Mouse (Mus musculus): ENCODE data around the gene Cyp27a1. TPM values are rescaled to one million over a fixed set of nuclear protein-coding genes. Genes with fewer than 3 reads are reported as not detected.

The Cyp27a1 gene
- total RNA-seq, 2 experiments from 2014 or later = 1.9 TPM; not detected in 1

DNA sequence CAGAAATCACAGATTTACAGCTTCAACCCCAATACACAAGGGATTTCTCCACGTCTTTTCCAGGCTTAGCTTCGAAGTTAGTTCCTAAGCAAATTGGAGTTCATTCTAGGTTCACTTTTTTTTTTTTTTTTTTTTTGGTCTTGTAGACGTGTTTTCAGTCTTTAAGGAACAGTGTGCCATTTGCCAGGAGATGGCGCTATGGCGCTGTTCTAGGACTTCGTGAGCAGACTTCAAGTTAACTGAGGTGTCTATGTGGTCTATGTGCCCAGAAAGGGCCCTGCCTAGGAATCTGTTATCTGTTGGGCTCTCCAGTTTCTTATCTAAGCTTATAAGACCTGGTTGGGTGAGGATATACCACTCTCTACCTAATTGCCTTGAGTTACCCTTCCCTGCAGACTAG lies 49.7 kb downstream of the Cyp27a1 start:
- peak; percentile 80 for ATAC-seq (replicated peaks; ENCODE audit: low FRiP score, low TSS enrichment, poor library complexity, severe bottlenecking)

DNA sequence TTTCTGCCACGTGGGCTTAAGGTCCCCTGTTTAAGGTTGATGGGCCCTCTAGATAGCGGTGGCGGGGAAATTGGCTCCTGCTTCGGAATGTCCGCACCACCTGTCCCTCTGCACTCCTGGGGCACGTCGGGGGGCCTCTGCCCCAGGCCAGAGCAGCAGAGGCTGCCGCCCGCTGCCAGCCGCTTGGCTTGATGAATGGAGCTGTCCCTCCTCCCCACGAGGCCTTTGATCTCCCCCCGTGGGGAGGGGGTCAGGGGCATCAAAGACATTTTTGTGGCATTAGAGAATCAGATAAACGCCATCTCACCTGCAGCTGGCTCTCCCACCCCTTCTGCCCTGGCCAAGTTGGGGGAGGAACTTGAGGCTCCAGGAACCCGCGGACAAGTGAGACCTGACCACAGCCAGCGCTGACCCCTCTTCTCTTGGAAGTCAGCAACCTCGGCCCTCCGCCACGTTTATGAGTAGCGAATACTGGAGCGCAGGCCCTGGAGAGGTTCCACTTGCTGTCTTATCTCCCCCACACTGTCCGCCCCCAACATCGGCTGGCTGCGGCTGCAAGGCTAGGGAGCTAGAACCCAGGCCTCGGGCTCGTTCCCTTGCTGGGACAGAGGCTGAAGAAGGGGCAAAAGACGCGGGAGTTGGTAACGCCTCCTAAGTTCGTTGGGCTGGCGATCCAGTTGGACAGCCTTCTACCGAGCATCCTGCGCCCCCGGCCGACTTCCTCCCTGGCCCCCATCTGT lies 57.5 kb downstream of the Cyp27a1 start:
- no peak for ATAC-seq (replicated peaks; ENCODE audit: low FRiP score, low TSS enrichment, poor library complexity, severe bottlenecking)

DNA sequence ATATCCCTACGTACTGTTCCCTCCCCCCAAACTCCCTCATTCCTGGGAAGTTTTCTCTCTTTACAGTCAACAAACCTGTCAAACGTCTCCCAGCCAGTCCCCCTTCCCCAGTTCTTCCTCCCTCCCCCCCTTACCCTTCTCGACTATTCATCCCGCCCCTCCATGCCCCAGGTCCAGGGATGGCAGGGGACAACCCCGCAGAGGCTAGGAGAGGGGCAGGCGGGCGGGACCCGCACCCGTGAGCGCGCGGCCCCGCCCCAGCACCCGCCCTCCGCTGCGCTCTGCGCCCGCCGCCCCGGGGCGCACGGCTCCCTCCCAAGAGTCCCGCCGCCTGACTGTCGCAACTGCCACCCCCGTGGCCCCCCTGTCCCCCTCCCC lies 58.1 kb downstream of the Cyp27a1 start:
- no peak for ATAC-seq (replicated peaks; ENCODE audit: low FRiP score, low TSS enrichment, poor library complexity, severe bottlenecking)

DNA sequence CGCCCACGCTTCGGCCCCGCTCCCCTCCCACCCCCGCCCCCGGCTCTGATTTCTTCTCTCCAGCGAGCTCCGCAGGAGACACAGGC lies 58.3 kb downstream of the Cyp27a1 start, which contains the start of gene Wnt6:
Gene Wnt6, plus strand, starts transcription at position 48 of the 86 bp plus-strand sequence.
- no peak for ATAC-seq (replicated peaks; ENCODE audit: low FRiP score, low TSS enrichment, poor library complexity, severe bottlenecking)

DNA sequence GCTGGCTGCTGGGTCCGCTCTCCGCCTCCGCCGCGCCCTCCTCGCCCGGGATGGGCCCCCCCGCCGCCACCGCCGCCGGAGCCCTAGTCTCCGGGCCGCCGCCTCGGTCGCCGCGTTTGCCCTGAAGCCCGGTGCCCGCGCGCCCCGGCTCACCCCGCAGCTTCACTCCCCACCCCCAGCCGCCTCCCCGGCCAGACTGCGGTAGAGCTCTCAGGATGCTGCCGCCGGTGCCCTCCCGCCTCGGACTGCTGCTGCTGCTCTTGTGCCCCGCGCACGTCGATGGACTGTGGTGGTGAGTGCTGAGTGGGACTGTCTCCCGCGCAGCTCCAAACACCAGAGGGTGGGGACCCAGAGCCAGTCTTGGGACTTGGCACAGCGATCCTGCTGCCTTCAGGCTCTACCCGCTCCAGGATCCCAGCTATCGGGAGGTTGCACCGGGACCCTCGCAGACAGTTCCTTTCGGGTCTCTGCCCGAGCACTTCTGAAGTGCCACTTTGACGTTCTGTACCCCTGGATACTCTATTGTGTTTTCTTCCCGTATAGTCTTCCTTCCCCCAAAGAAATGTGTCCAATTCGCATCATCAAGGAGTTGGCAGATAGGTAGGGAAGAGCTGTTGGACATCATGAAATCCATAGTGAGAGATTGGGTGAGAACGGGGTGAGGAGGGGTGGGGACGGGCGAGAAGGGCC lies 58.7 kb downstream of the Cyp27a1 start:
- ATAC-seq (replicated peaks; ENCODE audit: low FRiP score, low TSS enrichment, poor library complexity, severe bottlenecking) = no peak

DNA sequence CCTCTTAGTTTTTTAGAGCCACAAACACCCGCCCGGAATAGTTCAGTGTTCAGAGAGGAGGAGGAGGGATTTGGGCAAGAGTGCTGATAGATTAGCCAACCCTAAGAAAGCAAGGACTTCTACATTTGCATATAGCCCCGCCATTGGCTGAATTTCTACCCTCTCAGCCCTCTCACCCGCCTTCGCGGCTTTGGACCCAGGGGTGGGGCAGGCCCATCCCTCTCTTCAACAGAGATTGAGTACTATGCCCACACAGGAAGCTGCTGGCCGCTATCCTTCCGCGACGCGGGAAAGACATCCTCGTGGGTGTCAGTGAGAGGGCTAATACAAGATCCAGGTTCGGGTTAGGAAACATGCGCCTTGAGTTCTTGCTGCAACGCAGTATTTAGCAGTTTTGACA lies 59.8 kb downstream of the Cyp27a1 start:
- ATAC-seq (replicated peaks; ENCODE audit: low FRiP score, low TSS enrichment, poor library complexity, severe bottlenecking) = peak; percentile 97

DNA sequence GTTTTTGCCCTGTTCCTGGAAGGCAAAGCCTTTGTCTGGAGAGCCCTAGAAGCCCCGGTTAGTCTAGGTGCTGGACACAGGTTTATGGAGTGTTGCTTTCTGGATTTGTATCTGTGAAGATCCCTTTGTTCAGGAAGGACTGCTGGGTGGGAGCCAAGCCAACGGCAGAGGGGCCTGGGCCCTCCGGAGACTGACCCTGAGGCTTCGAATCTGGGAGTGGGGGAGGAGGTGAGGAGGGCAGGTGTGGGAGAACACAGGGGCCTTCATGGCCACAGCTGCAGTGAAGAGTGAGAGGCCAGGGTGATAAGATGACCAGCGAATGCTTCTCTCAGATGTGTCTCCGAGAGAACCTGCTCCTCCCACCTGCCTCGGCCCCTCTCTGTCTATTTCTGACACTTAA lies 60.7 kb downstream of the Cyp27a1 start:
- ATAC-seq (replicated peaks; ENCODE audit: low FRiP score, low TSS enrichment, poor library complexity, severe bottlenecking) = no peak

DNA sequence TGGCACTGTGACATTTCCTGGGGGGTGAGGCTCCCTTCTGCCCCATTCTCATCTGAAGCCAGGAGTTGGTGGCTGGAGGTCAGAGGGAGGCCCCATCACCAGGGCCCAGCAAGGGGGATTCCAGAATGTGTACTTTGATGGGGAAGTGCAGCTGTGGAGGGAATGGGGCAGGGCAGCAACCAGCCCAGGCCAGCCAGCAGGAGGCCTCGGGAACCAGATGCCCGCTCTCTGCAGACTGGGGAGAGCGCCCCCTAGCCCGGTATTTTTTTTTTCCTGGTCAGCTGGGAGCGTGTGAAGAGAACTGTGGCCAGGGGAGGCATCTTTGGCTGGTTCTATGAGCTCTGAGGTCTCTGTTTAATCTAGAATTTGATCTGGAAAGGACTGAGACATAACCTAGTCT lies 62.4 kb downstream of the Cyp27a1 start:
- no peak for ATAC-seq (replicated peaks; ENCODE audit: low FRiP score, low TSS enrichment, poor library complexity, severe bottlenecking)

DNA sequence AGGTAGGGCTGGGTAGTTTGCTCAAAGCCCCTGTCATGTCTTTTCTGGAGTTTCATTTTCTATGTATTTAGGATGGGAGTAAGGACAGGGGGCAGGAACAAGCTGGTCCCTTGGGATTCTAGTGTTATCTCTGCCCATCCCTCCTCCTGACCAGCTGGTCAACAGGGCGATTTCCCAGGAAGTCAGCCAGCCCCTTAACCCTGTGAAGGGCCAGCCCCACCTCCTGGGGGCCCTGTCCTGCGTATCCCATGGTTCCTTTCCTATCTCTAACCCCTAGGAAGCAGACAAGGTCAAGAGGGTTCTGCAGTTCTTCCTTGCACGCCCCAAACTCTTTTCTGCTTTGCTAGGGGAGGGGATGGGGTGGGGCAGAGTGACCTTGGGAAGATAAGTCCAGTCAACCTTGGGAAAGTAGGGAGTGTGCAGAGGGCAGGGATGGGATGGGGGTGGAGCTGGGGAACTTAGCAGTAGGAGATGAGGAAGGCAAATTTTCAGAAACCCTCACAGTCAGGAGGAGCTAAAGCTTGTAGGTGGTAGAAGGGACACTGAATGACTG lies 65.6 kb downstream of the Cyp27a1 start:
- ATAC-seq (replicated peaks; ENCODE audit: low FRiP score, low TSS enrichment, poor library complexity, severe bottlenecking) = no peak

DNA sequence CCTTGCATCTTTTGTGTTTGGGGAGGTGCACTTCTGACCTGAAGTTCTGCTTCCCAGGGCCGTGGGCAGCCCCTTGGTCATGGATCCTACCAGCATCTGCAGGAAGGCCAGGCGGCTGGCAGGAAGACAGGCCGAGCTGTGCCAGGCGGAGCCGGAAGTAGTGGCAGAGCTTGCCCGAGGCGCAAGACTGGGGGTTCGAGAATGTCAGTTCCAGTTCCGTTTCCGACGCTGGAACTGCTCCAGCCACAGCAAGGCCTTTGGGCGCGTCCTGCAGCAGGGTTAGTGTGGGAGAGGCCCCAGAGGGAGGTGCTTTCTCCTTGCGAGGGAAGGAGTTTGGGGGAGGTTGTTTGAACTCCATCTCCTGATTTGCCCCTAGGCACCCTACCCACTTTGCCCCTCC lies 68.7 kb downstream of the Cyp27a1 start:
- no peak for ATAC-seq (replicated peaks; ENCODE audit: low FRiP score, low TSS enrichment, poor library complexity, severe bottlenecking)

DNA sequence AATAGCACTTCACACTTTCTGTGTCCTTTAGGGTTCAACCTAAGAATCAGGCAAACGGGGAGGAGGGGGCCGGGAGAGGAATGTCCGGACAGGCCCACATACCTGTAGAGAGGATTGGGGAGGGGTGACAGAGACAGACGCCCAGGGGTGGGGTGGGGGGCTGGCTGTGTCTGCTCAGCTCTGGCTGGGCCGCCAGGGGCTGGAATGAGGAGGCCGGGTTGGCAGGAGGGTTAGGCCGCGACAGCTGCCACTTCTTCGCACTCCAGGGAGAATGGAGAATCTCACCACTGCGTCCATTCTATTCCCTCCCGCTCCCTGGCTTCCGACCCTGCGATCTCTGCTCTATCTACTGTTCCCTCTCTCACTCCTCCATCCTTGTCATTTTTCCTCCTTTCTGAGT lies 70.2 kb downstream of the Cyp27a1 start:
- ATAC-seq (replicated peaks; ENCODE audit: low FRiP score, low TSS enrichment, poor library complexity, severe bottlenecking) = no peak

DNA sequence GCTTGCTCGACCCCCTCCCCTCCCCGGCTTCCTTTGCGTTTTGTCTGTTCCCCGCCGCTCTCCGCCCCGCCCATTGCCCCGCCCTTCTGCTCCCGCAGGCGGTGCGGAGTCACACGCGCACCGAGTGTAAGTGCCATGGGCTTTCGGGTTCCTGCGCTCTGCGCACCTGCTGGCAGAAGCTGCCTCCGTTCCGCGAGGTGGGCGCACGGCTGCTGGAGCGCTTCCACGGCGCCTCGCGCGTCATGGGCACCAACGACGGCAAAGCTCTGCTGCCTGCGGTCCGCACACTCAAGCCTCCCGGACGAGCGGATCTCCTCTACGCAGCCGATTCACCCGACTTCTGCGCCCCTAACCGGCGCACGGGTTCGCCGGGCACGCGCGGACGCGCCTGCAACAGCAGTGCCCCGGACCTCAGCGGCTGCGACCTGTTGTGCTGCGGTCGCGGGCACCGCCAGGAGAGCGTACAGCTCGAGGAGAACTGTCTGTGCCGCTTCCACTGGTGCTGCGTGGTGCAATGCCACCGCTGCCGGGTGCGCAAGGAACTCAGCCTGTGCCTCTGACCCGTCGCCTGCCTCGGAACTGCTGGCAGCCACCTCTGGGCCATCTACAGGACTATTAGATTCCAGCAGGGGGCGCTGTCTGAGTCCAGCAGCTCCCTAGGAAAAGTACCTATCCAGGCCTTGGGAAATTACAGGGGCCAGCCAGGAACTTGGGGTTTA lies 70.8 kb downstream of the Cyp27a1 start:
- peak; percentile 20; the same call in 1 of the 2 replicates for ATAC-seq (replicated peaks; ENCODE audit: low FRiP score, low TSS enrichment, poor library complexity, severe bottlenecking)

Other genes starting within 250 kb of the Cyp27a1 start
- gene Cnot9, start 207.5 kb upstream of the Cyp27a1 start, total RNA-seq (2014; fragmentation: Nextera tagmentation) = 65.5 and 83.3 TPM in 2 replicates
- gene Cnot9, start 207.5 kb upstream of the Cyp27a1 start, total RNA-seq (2017) = 122 and 130 TPM in 2 replicates
- not detected in 2 replicates for gene Plcd4, start 170.7 kb upstream of the Cyp27a1 start, total RNA-seq (2014; fragmentation: Nextera tagmentation)
- gene Plcd4, start 170.7 kb upstream of the Cyp27a1 start, total RNA-seq (2017) = 0.33 TPM in 1 of 2 replicates, not detected in the other
- gene Usp37, start 169.3 kb upstream of the Cyp27a1 start, total RNA-seq (2014; fragmentation: Nextera tagmentation) = 31.1 and 40.1 TPM in 2 replicates
- 39.9 and 70.7 TPM in 2 replicates for gene Usp37, start 169.3 kb upstream of the Cyp27a1 start, total RNA-seq (2017)
- 26.5 and 29.8 TPM in 2 replicates for gene Zfp142, start 125.3 kb upstream of the Cyp27a1 start, total RNA-seq (2014; fragmentation: Nextera tagmentation)
- gene Zfp142, start 125.3 kb upstream of the Cyp27a1 start, total RNA-seq (2017) = 12.3 and 13.8 TPM in 2 replicates
- gene Bcs1l, start 125.3 kb upstream of the Cyp27a1 start, total RNA-seq (2014; fragmentation: Nextera tagmentation) = 27.8 and 29.7 TPM in 2 replicates
- gene Bcs1l, start 125.3 kb upstream of the Cyp27a1 start, total RNA-seq (2017) = 14.4 and 21.1 TPM in 2 replicates
- 38.6 and 49.9 TPM in 2 replicates for gene Rnf25, start 112.2 kb upstream of the Cyp27a1 start, total RNA-seq (2014; fragmentation: Nextera tagmentation)
- gene Rnf25, start 112.2 kb upstream of the Cyp27a1 start, total RNA-seq (2017) = 22.7 and 26.5 TPM in 2 replicates
- 0.20 and 0.82 TPM in 2 replicates for gene Stk36, start 112.1 kb upstream of the Cyp27a1 start, total RNA-seq (2014; fragmentation: Nextera tagmentation)
- gene Stk36, start 112.1 kb upstream of the Cyp27a1 start, total RNA-seq (2017) = not detected in 2 replicates
- gene Ttll4, start 51.8 kb upstream of the Cyp27a1 start, total RNA-seq (2014; fragmentation: Nextera tagmentation) = 46.8 and 55.5 TPM in 2 replicates
- gene Ttll4, start 51.8 kb upstream of the Cyp27a1 start, total RNA-seq (2017) = 19.8 and 38.2 TPM in 2 replicates
- not detected in 2 replicates for gene Prkag3, start 35.6 kb downstream of the Cyp27a1 start, total RNA-seq (2014; fragmentation: Nextera tagmentation)
- gene Prkag3, start 35.6 kb downstream of the Cyp27a1 start, total RNA-seq (2017) = not detected in 2 replicates
- gene Wnt6, start 58.3 kb downstream of the Cyp27a1 start, total RNA-seq (2014; fragmentation: Nextera tagmentation) = not detected in 2 replicates
- gene Wnt6, start 58.3 kb downstream of the Cyp27a1 start, total RNA-seq (2017) = not detected in 2 replicates
- not detected in 2 replicates for gene Wnt10a, start 77.9 kb downstream of the Cyp27a1 start, total RNA-seq (2014; fragmentation: Nextera tagmentation)
- gene Wnt10a, start 77.9 kb downstream of the Cyp27a1 start, total RNA-seq (2017) = not detected in 2 replicates
- not detected in 2 replicates for gene Cdk5r2, start 141.4 kb downstream of the Cyp27a1 start, total RNA-seq (2014; fragmentation: Nextera tagmentation)
- gene Cdk5r2, start 141.4 kb downstream of the Cyp27a1 start, total RNA-seq (2017) = not detected in 2 replicates
- gene Fev, start 171.8 kb downstream of the Cyp27a1 start, total RNA-seq (2014; fragmentation: Nextera tagmentation) = not detected in 2 replicates
- gene Fev, start 171.8 kb downstream of the Cyp27a1 start, total RNA-seq (2017) = not detected in 2 replicates
- gene Cryba2, start 179.6 kb downstream of the Cyp27a1 start, total RNA-seq (2014; fragmentation: Nextera tagmentation) = not detected in 2 replicates
- not detected in 2 replicates for gene Cryba2, start 179.6 kb downstream of the Cyp27a1 start, total RNA-seq (2017)
- gene Cfap65, start 222.0 kb downstream of the Cyp27a1 start, total RNA-seq (2014; fragmentation: Nextera tagmentation) = not detected in 2 replicates
- gene Cfap65, start 222.0 kb downstream of the Cyp27a1 start, total RNA-seq (2017) = not detected in 2 replicates
- gene Ihh, start 238.1 kb downstream of the Cyp27a1 start, total RNA-seq (2014; fragmentation: Nextera tagmentation) = not detected in 2 replicates
- gene Ihh, start 238.1 kb downstream of the Cyp27a1 start, total RNA-seq (2017) = 0.80 TPM in 1 of 2 replicates, not detected in the other

Data from megakaryocyte-erythroid progenitor cell, adult 5-6 weeks (primary cell).